Mouse (Mus musculus) embryonic facial prominence, embryonic 12.5 days (tissue): ENCODE measurements at regions not wholly inside any gene's neighbourhood (a gene's known extent, or its start where the extent isn't known, plus 50 kb on each side); places are given as distances from the start of the nearest gene placed in this dataset.

Experiments
- ATAC-seq: fragments of 200-750 bp; cut with Nextera tagmentation; 2 replicates; pipeline ENCODE4 v1.8.0; 2017; ENCODE audit not compliant: insufficient number of reproducible peaks, insufficient read depth, low FRiP score, low TSS enrichment
- H3K27ac ChIP-seq: fragments of 300-500 bp; sonication (generic); 2 replicates; pipeline ENCODE4 v1.5.1; 2016; ENCODE audit warnings: mild to moderate bottlenecking
- H3K27me3 ChIP-seq: fragments of 300-500 bp; sonication (generic); 2 replicates; pipeline ENCODE4 v1.6.1; 2016; ENCODE audit warnings: mild to moderate bottlenecking, moderate library complexity
- H3K36me3 ChIP-seq: fragments of 300-500 bp; sonication (generic); 2 replicates; pipeline ENCODE4 v1.6.1; 2016; ENCODE audit warnings: mild to moderate bottlenecking
- H3K4me1 ChIP-seq: fragments of 300-500 bp; sonication (generic); 2 replicates; pipeline ENCODE4 v1.6.1; 2016
- H3K4me2 ChIP-seq: fragments of 300-500 bp; sonication (generic); replicated peaks from 2 replicates; pipeline ENCODE4 v1.6.1; 2016; ENCODE audit warnings: mild to moderate bottlenecking, moderate library complexity
- H3K4me3 ChIP-seq: fragments of 300-500 bp; sonication (generic); 2 replicates; pipeline ENCODE4 v1.5.1; 2016; ENCODE audit warnings: mild to moderate bottlenecking
- H3K9ac ChIP-seq: fragments of 300-500 bp; sonication (generic); 2 replicates; pipeline ENCODE4 v1.6.1; 2016; ENCODE audit warnings: mild to moderate bottlenecking, moderate library complexity
- H3K9me3 ChIP-seq: fragments of 300-500 bp; sonication (generic); 2 replicates; pipeline ENCODE4 v1.6.1; 2016; ENCODE audit warnings: mild to moderate bottlenecking, moderate library complexity
- WGBS: fragments of 180-500 bp; shearing (Covaris S2); methylation state at CpG from one replicate; pipeline ENCODE4 v1.1.7; 2016; 5-methylcytosine and 5-hydroxymethylcytosine counted together

DNA sequence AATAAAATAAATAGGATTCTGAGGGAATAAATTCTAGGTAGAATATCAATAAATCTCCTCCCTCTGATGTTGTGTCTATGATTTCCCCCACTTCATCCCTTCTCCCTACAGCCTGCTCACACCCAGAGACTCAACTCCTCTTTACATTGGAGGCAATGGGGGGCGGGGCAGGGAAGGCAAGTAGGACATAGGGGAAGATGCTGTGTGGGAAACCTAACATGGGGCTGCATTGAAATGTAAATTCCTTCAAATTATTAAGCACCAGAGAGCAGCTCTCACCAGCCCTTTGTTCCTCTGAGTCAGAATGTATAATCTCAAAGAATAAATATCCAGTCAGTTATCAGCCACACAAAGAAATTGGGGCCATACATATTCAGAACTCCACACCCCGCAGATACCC is 91.6 kb downstream of the Nuf2 start:
- H3K9ac ChIP-seq: no peak overlapping the region
- no peaks in the 10 kb centered on the region; the same call in 1 of the 2 replicates for H3K4me1 ChIP-seq
- 86% methylated on average over 2 of the region's 2 CpGs for WGBS
- ATAC-seq: no peak
- H3K4me2 ChIP-seq: no peak overlapping the region
- H3K27ac ChIP-seq: no peak overlapping the region
- no peaks in the 10 kb centered on the region for H3K27me3 ChIP-seq
- H3K36me3 ChIP-seq: no peaks in the 10 kb centered on the region
- H3K4me3 ChIP-seq: no peak overlapping the region
- no peaks in the 10 kb centered on the region for H3K9me3 ChIP-seq

DNA sequence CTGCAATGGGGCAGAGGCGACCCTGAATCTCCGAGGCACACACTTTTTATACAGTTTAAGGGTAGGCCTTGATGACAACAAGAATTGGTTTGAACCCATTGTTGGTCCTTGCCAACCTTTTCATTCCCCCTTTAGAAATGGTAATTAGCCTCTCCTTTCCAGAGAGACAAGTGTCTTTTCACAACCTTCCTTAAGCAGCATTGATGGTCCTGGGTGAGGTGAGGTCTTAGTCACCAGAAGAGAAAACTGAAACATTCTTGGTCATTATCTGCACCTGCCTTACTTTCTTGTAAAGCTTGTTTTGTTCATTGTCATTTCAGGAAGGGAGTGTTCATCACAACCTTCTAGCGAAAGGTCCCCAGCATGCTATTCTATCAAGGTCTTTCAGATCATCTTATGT is 93.3 kb downstream of the Nuf2 start:
- Histone ChIP-seq H3K4me1 (no peaks in the 10 kb centered on the region; the same call in 1 of the 2 replicates), H3K9me3 (no peaks in the 10 kb centered on the region), H3K27me3 (no peaks in the 10 kb centered on the region), H3K9ac (no peak overlapping the region), H3K27ac (no peak overlapping the region), H3K36me3 (no peaks in the 10 kb centered on the region), H3K4me2 (no peak overlapping the region), H3K4me3 (no peak overlapping the region)
- 87% methylated on average over 3 of the region's 3 CpGs for WGBS
- ATAC-seq: no peak

DNA sequence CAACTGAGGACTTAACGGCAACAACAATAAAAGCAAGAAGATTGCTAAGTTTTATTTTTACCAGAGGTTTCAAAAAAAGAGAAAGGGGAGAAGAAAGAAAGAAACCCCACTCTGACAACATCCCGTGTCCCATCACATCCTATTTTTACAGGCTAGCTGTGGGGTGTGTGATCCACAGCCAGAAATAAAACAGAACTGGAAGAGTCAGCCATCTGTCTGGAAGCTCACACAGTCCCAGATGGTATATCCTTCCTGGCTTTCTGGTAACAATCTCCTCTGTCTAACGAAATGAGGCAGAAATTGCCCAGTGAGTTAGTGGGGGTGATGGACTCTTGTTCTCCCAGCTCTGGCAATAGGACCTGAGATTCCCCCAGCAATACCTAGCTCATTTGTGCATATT is 108.9 kb downstream of the Nuf2 start:
- no peak overlapping the region for H3K9ac ChIP-seq
- no peaks in the 10 kb centered on the region for H3K36me3 ChIP-seq
- peaks cover 3% of the 10 kb centered on the region; the same call in 1 of the 2 replicates for H3K4me1 ChIP-seq
- no peak overlapping the region for H3K27ac ChIP-seq
- no peak overlapping the region for H3K4me3 ChIP-seq
- no peaks in the 10 kb centered on the region for H3K9me3 ChIP-seq
- no peaks in the 10 kb centered on the region for H3K27me3 ChIP-seq
- no peak overlapping the region for H3K4me2 ChIP-seq
- 66% methylated on average over 3 of the region's 3 CpGs for WGBS
- no peak for ATAC-seq

DNA sequence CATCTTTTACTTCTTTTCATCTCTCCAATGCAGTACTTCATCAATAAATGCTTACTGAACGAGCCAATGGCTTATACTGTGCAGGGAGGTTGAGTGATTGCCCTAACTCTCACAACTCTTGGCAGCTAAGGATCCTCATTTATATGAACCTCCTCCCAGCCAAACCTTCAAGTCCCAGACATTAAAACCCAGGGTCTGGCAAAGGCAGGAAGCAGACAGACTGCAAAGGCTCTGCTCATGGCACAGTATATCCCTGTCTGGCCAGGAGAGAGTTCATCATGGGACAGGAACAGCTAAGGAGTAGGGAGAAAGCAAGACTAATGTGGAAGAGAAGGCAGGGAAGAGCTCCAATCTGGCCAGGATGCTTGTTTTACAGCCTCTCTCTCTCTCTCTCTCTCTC is 109.6 kb downstream of the Nuf2 start:
- no peak overlapping the region for H3K4me3 ChIP-seq
- H3K27me3 ChIP-seq: no peaks in the 10 kb centered on the region
- no peaks in the 10 kb centered on the region for H3K9me3 ChIP-seq
- 44% methylated on average over 1 of the region's 1 CpGs for WGBS
- peaks cover 3% of the 10 kb centered on the region; the same call in 1 of the 2 replicates for H3K4me1 ChIP-seq
- ATAC-seq: no peak
- H3K27ac ChIP-seq: no peak overlapping the region
- H3K9ac ChIP-seq: no peak overlapping the region
- H3K4me2 ChIP-seq: no peak overlapping the region
- no peaks in the 10 kb centered on the region for H3K36me3 ChIP-seq

DNA sequence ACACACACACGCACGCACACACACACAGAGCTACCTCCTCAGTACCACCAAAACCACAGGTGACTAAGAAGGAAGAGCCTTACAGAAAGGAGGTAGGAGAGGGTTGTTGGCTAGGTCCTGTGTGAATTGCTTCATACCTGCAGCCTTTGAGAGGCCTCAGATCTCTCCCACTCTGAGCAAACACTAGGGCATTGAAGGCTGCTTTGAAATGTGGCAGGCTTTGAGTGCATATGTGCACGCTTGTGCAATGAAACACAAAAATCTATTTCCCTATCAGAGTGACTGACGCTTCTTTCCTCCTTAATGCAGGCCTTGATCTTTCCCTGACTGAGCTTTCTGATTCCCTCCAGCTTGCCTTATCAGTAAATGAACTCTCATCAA is 112.6 kb downstream of the Nuf2 start:
- H3K4me1 ChIP-seq: peaks cover 7% of the 10 kb centered on the region; the same call in 1 of the 2 replicates
- H3K27me3 ChIP-seq: no peaks in the 10 kb centered on the region
- no peak for ATAC-seq
- no peaks in the 10 kb centered on the region for H3K9me3 ChIP-seq
- no peak overlapping the region for H3K4me2 ChIP-seq
- no peak overlapping the region for H3K9ac ChIP-seq
- no peak overlapping the region for H3K4me3 ChIP-seq
- no peak overlapping the region for H3K27ac ChIP-seq
- 78% methylated on average over 4 of the region's 4 CpGs for WGBS
- no peaks in the 10 kb centered on the region for H3K36me3 ChIP-seq

GRCm38 (mm10) chr1:169417979-169418664 is 113.1 kb downstream of the Nuf2 start:
- H3K9me3 ChIP-seq: no peaks in the 10 kb centered on the region
- H3K4me1 ChIP-seq: peaks cover 7% of the 10 kb centered on the region; the same call in 1 of the 2 replicates
- no peaks in the 10 kb centered on the region for H3K27me3 ChIP-seq
- H3K36me3 ChIP-seq: no peaks in the 10 kb centered on the region
- no peak for ATAC-seq
- WGBS: 52% methylated on average over 10 of the region's 10 CpGs
- no peak overlapping the region for H3K27ac ChIP-seq
- no peak overlapping the region for H3K4me2 ChIP-seq
- no peak overlapping the region for H3K9ac ChIP-seq
- H3K4me3 ChIP-seq: no peak overlapping the region

- Histone ChIP-seq H3K4me2 (no peak overlapping the region), H3K27me3 (no peaks in the 10 kb centered on the region), H3K9ac (no peak overlapping the region), H3K27ac (no peak overlapping the region), H3K4me3 (no peak overlapping the region), H3K9me3 (no peaks in the 10 kb centered on the region), H3K36me3 (no peaks in the 10 kb centered on the region), H3K4me1 (peaks cover 7% of the 10 kb centered on the region; the same call in 1 of the 2 replicates)
- no peak for ATAC-seq
- WGBS: 84% methylated on average over 1 of the region's 1 CpGs
These were observed 114.6 kb downstream of the Nuf2 start for GRCm38 (mm10) chr1:169416701-169417100.

DNA sequence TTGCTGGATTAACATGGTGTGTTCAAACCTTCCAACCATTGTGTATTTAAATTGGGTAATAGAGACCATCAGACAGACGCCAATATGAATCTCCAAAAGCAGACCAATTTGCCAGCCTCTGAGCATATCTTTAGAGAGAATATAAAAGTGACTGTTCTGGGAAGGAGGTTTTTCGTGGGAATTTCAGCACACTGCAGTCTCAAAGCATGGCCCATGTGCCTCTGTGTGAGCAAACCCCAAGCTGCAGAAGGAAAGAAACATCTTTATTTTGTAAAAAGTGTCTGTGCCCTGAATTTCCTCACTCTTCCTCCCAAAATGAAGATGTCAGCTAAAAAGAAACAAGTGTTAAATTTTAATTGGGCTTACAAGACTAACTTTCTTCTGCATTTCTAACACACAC is 123.1 kb downstream of the Nuf2 start:
- Histone ChIP-seq H3K36me3 (no peaks in the 10 kb centered on the region), H3K4me3 (no peak overlapping the region), H3K9me3 (no peaks in the 10 kb centered on the region), H3K4me1 (no peaks in the 10 kb centered on the region), H3K27me3 (no peaks in the 10 kb centered on the region), H3K27ac (no peak overlapping the region), H3K4me2 (no peak overlapping the region), H3K9ac (no peak overlapping the region)
- ATAC-seq: no peak
- 66% methylated on average over 2 of the region's 2 CpGs for WGBS

DNA sequence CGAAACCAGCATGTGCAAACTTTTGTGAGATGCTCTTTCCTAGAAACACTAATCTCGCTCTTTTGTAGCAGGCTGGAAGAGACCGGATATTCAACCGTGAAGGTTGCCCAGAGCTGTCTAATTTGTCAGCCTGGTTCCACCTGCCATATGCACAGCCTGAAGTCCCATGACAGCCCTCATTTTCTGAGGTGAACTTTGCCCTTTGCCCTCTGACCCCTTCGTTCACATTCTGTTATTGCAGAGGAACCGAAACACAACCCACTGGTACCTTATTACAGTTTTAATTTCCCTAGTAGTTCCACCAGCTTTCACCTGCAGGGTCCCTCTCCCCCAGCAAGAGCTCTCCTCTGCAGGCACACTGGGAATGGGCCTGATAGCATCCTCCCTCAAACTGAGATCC is 130.4 kb downstream of the Nuf2 start:
- Histone ChIP-seq H3K4me1 (no peaks in the 10 kb centered on the region), H3K36me3 (no peaks in the 10 kb centered on the region), H3K9ac (no peak overlapping the region), H3K27ac (no peak overlapping the region), H3K4me2 (no peak overlapping the region), H3K27me3 (no peaks in the 10 kb centered on the region), H3K4me3 (no peak overlapping the region), H3K9me3 (no peaks in the 10 kb centered on the region)
- 48% methylated on average over 6 of the region's 6 CpGs for WGBS
- ATAC-seq: no peak

DNA sequence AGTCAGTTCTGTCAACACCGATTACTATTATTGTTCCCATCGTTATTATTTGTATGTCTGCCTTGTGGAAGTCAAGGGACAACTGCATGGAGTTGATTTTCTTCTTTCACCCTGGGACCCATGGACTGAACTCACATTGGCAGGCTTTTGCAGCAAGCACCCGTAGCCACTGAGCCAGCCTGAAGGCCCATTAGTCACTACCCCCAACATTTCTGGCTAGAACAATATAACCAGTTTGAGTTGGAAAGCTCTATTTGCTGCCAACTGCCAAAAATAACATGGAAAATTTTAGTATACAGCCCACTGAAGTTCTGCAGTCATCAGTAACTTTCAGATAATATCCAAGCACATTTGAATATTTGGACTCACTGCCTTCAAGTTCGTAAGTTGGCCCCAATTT is 133.9 kb downstream of the Nuf2 start:
- Histone ChIP-seq H3K9ac (no peak overlapping the region), H3K27me3 (no peaks in the 10 kb centered on the region), H3K4me2 (no peak overlapping the region), H3K4me3 (no peak overlapping the region), H3K36me3 (no peaks in the 10 kb centered on the region), H3K27ac (no peak overlapping the region), H3K9me3 (no peaks in the 10 kb centered on the region), H3K4me1 (no peaks in the 10 kb centered on the region)
- no peak for ATAC-seq
- WGBS: 86% methylated on average over 4 of the region's 4 CpGs

DNA sequence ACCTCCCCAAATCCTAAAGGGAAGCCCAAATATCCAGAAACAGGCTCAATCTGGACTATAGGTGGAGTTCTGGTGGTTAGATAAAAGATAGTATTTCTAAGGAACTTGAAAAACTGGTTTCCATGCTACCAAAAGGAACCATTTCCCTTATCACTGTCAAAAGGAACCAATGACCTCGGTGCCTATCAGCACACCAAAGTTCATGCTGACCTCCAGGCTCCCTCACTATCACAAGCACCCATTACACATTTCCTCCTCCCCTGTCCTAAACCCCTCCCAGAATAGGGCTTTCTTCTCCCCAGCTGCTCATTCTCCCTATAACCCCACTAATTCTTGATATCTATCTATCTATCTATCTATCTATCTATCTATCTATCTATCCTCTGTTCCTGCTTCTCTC is 144.2 kb downstream of the Nuf2 start:
- Histone ChIP-seq H3K4me2 (no peak overlapping the region), H3K9ac (no peak overlapping the region), H3K36me3 (no peaks in the 10 kb centered on the region), H3K9me3 (no peaks in the 10 kb centered on the region), H3K4me3 (no peak overlapping the region), H3K27ac (no peak overlapping the region), H3K27me3 (no peaks in the 10 kb centered on the region), H3K4me1 (peaks cover 5% of the 10 kb centered on the region)
- 85% methylated on average over 1 of the region's 1 CpGs for WGBS
- ATAC-seq: no peak

- no peak for ATAC-seq
These were observed 145.4 kb downstream of the Nuf2 start for GRCm38 (mm10) chr1:169385740-169386424.

More at GRCm38 (mm10) chr1:169385740-169386424, 145.4 kb downstream of the Nuf2 start:
- no peak overlapping the region for H3K27ac ChIP-seq
- 76% methylated on average over 10 of the region's 10 CpGs for WGBS
- H3K9me3 ChIP-seq: no peaks in the 10 kb centered on the region
- H3K36me3 ChIP-seq: no peaks in the 10 kb centered on the region
- no peaks in the 10 kb centered on the region for H3K27me3 ChIP-seq
- H3K4me3 ChIP-seq: no peak overlapping the region
- H3K4me2 ChIP-seq: no peak overlapping the region
- H3K4me1 ChIP-seq: peaks cover 5% of the 10 kb centered on the region
- no peak overlapping the region for H3K9ac ChIP-seq
